Comparison of ENCODE assay signal across 16 mouse cellular contexts in genomic region chr4:130535789-130536188, GRCm38 (mm10). TPM values are rescaled to one million over a fixed set of nuclear protein-coding genes. Genes with fewer than 3 reads are reported as not detected.
DNase-seq lines count a peak whose midpoint lies in the region; ATAC-seq and TF ChIP-seq lines count a peak whose summit lies in the region.
"Had no signal": no experiment of that assay in that cellular context is flagged by ENCODE, and none has a peak within 500 bp of the region (broad histone marks: within the 10 kb centered on the region; RNA-seq: fewer than 3 reads in every experiment).

No protein-coding gene starts in this region.

- H3K9me3 ChIP-seq in liver, embryonic 11.5 days (ENCODE audit: control insufficient read depth, low read length) = no peaks in the 10 kb centered on the region
- H3K9me3 ChIP-seq in E14TG2a.4 (ENCODE audit: low read length) = peaks cover 9% of the 10 kb centered on the region
- H3K9me3 ChIP-seq: kidney, embryonic 15.5 days had no signal

- no peak overlapping the region for H3K4me3 ChIP-seq in liver, embryonic 11.5 days (ENCODE audit: low read depth, low read length)
- H3K4me3 ChIP-seq in E14TG2a.4 (replicated peaks; ENCODE audit: low read length) = no peak overlapping the region
- H3K4me3 ChIP-seq: embryonic facial prominence, embryonic 12.5 days; kidney, embryonic 15.5 days; limb, embryonic 13.5 days had no signal

- no peak overlapping the region for H3K9ac ChIP-seq in liver, embryonic 11.5 days (ENCODE audit: low read depth, low read length)
- H3K9ac ChIP-seq: embryonic facial prominence, embryonic 12.5 days; hindbrain, embryonic 14.5 days; kidney, embryonic 15.5 days; limb, embryonic 13.5 days had no signal

- WGBS in liver, embryonic 11.5 days = 23% methylated on average over 1 of the region's 1 CpGs

- no peaks in the 10 kb centered on the region for H3K36me3 ChIP-seq in liver, embryonic 11.5 days (ENCODE audit: control insufficient read depth, insufficient read depth, low read length)
- peaks cover 32% of the 10 kb centered on the region for H3K36me3 ChIP-seq in E14TG2a.4 (ENCODE audit: insufficient read depth, low read length)

- peak; percentile 35 for DNase-seq in cerebellum, adult 9-11 months
- DNase-seq in cerebellum, postnatal 4 days (ENCODE audit: low spot score in 2 of 2) = no peak
- DNase-seq in liver = peak; percentile 17
- DNase-seq in liver, embryonic 11.5 days (ENCODE audit: low spot score) = no peak
- peak; percentile 23 for DNase-seq in induced T-regulatory cell, adult 2 months (ENCODE audit: low read depth)
- DNase-seq in c-Kit-positive CD71-positive TER-119-positive erythroid progenitor cells, embryonic 14.5 days (ENCODE audit: low spot score) = no peak
- DNase-seq: gastrocnemius, postnatal 10 days; lung, postnatal 14 days; retina, postnatal 1 day; thymus, adult 18-20 months had no signal

- H3K4me1 ChIP-seq in liver, embryonic 11.5 days (replicated peaks; ENCODE audit: control insufficient read depth, insufficient read depth, low read length) = no peaks in the 10 kb centered on the region
- H3K4me1 ChIP-seq in E14TG2a.4 (replicated peaks; ENCODE audit: low read depth, low read length) = peaks cover 46% of the 10 kb centered on the region

- TF ChIP-seq CTCF in E14TG2a.4 (conservative IDR thresholded peaks at IDR 0.05; ENCODE audit: low read length) = peak; percentile 52

- H3K27ac ChIP-seq in liver, embryonic 11.5 days (ENCODE audit: low read depth, low read length) = no peak overlapping the region
- H3K27ac ChIP-seq: embryonic facial prominence, embryonic 12.5 days; hindbrain, embryonic 14.5 days; kidney, embryonic 15.5 days; limb, embryonic 13.5 days had no signal

- H3K4me2 ChIP-seq in liver, embryonic 11.5 days = no peak overlapping the region
- H3K4me2 ChIP-seq: embryonic facial prominence, embryonic 12.5 days; hindbrain, embryonic 14.5 days; kidney, embryonic 15.5 days; limb, embryonic 13.5 days had no signal

- no peaks in the 10 kb centered on the region for H3K27me3 ChIP-seq in liver, embryonic 11.5 days (replicated peaks; ENCODE audit: control insufficient read depth, insufficient read depth, low read length)
- H3K27me3 ChIP-seq in E14TG2a.4 (ENCODE audit: insufficient read depth, low read length) = no peaks in the 10 kb centered on the region
- H3K27me3 ChIP-seq: embryonic facial prominence, embryonic 12.5 days; kidney, embryonic 15.5 days; limb, embryonic 13.5 days had no signal

- ATAC-seq in liver, embryonic 11.5 days (replicated peaks; ENCODE audit: low FRiP score) = no peak
- no peak for ATAC-seq in megakaryocyte progenitor cell, adult 5-6 weeks (replicated peaks; ENCODE audit: poor library complexity)

RNA-seq across cellular contexts. Expression of gene Nkain1, which starts 38.2 kb away (rescaled TPM):
- 1.3 and 1.8 TPM in 2 replicates for polyA plus RNA-seq in liver, embryonic 11.5 days (2014; fragmentation: Nextera tagmentation; extraction: Ambion mirVana)
- total RNA-seq in megakaryocyte progenitor cell, adult 5-6 weeks (2015) = 0.17 TPM in 1 of 2 replicates, not detected in the other
- total RNA-seq in megakaryocyte progenitor cell, adult 5-6 weeks (2017) = 0.61 TPM in 1 of 2 replicates, not detected in the other

Comparison
In these comparisons a context has a peak if more than half of its experiments do, and no peak if none do; other contexts are left out.
1. DNase-seq: peak in cerebellum, adult 9-11 months (single experiment), liver (single experiment) and induced T-regulatory cell, adult 2 months (single experiment); none in cerebellum, postnatal 4 days (0 of 2), liver, embryonic 11.5 days (single experiment) and c-Kit-positive CD71-positive TER-119-positive erythroid progenitor cells, embryonic 14.5 days (single experiment).